Mouse (Mus musculus): ENCODE results near the gene Agbl2. TPM values are rescaled to one million over a fixed set of nuclear protein-coding genes. Genes with fewer than 3 reads are reported as not detected.

The Agbl2 gene
- polyA plus RNA-seq, 1 experiment from 2014 or later: 0.18 TPM

DNA sequence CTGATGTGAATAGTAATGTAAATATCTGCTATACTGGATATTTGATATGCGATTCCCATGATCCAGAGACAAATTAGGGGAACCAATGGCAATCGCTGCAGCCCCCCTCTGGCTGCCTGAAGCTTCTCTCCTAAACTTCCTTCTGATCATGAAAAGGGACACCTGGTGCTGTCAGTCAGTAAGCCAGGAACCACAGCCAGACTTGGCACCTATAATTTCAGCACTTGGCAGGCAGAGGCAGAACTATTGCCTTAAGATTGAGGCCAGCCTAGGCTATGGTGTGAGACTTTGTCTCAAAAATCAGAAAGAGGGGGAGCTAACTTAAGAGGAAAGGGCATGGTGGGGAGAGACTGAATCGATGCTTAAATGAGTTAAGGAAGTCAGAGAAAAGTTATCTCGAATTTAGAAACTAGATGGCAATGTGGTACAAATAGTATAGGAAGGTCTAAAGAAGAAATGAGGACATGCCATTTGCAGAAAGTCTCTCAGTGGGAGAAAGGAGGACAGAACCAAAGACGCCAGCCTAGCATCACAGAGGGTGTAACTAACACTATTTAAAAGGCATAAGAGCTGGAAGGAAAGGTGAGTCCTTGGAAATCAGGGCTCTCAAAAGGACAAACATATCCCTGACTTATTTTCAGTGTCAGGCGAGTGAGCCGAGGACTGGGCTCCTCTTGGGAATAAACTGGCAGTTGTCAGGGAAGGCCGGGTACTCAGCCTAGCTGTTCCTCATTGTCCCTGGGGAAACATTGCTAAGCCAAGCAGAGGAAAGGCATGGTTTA, 88.8 kb downstream of the Agbl2 start:
- Histone ChIP-seq H3K9ac (ENCODE audit: low read depth, low read length) (peak overlapping the region; percentile 42), H3K27me3 (replicated peaks; ENCODE audit: control insufficient read depth, insufficient read depth, low read length) (no peaks in the 10 kb centered on the region), H3K27ac (ENCODE audit: low read depth, low read length) (peak overlapping the region; percentile 81), H3K9me3 (ENCODE audit: control insufficient read depth, low read length) (no peaks in the 10 kb centered on the region), H3K4me2 (peak overlapping the region; percentile 53), H3K36me3 (ENCODE audit: control insufficient read depth, insufficient read depth, low read length) (no peaks in the 10 kb centered on the region; the same call in 1 of the 2 replicates), H3K4me3 (ENCODE audit: low read depth, low read length) (no peak overlapping the region), H3K4me1 (replicated peaks; ENCODE audit: control insufficient read depth, insufficient read depth, low read length) (peaks cover 34% of the 10 kb centered on the region)
- ATAC-seq (replicated peaks; ENCODE audit: low FRiP score): no peak
- DNase-seq (ENCODE audit: low spot score): no peak
- 74% methylated on average over 8 of the region's 8 CpGs for WGBS

GRCm38 (mm10) chr2:90874025-90874424, 91.5 kb downstream of the Agbl2 start:
- ATAC-seq (replicated peaks; ENCODE audit: low FRiP score) (no peak), DNase-seq (ENCODE audit: low spot score) (no peak)
- Histone ChIP-seq H3K4me1 (replicated peaks; ENCODE audit: control insufficient read depth, insufficient read depth, low read length) (peaks cover 25% of the 10 kb centered on the region), H3K27me3 (replicated peaks; ENCODE audit: control insufficient read depth, insufficient read depth, low read length) (no peaks in the 10 kb centered on the region), H3K9ac (ENCODE audit: low read depth, low read length) (no peak overlapping the region), H3K36me3 (ENCODE audit: control insufficient read depth, insufficient read depth, low read length) (no peaks in the 10 kb centered on the region), H3K27ac (ENCODE audit: low read depth, low read length) (no peak overlapping the region), H3K9me3 (ENCODE audit: control insufficient read depth, low read length) (no peaks in the 10 kb centered on the region), H3K4me3 (ENCODE audit: low read depth, low read length) (no peak overlapping the region), H3K4me2 (no peak overlapping the region)
- 93% methylated on average over 1 of the region's 1 CpGs for WGBS

DNA sequence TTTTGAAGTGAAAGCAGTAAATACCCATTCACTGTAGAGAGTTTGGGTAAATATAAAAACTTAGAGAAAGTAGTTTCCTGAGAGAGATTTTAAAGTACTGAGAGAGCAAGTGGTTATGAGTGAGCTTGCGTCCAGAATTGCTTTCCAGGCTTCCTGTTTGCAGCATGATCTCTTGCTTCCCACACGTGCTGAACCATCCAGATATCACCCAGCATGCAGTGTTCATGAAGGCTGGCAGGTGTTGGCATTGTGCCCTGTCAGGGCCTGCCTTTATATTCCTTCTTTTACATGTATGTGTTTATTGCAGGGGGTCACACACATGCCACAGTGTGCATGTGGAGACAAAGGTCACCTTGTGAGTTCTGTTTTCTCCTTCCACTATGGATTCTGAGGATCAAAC, 92.7 kb downstream of the Agbl2 start:
- Histone ChIP-seq H3K9me3 (ENCODE audit: control insufficient read depth, low read length) (no peaks in the 10 kb centered on the region), H3K36me3 (ENCODE audit: control insufficient read depth, insufficient read depth, low read length) (no peaks in the 10 kb centered on the region), H3K9ac (ENCODE audit: low read depth, low read length) (no peak overlapping the region), H3K27me3 (replicated peaks; ENCODE audit: control insufficient read depth, insufficient read depth, low read length) (no peaks in the 10 kb centered on the region; the same call in 1 of the 2 replicates), H3K4me1 (replicated peaks; ENCODE audit: control insufficient read depth, insufficient read depth, low read length) (peaks cover 20% of the 10 kb centered on the region), H3K4me2 (no peak overlapping the region), H3K4me3 (ENCODE audit: low read depth, low read length) (no peak overlapping the region), H3K27ac (ENCODE audit: low read depth, low read length) (no peak overlapping the region)
- DNase-seq (ENCODE audit: low spot score): no peak
- no peak for ATAC-seq (replicated peaks; ENCODE audit: low FRiP score)
- 50% methylated on average over 2 of the region's 2 CpGs for WGBS

DNA sequence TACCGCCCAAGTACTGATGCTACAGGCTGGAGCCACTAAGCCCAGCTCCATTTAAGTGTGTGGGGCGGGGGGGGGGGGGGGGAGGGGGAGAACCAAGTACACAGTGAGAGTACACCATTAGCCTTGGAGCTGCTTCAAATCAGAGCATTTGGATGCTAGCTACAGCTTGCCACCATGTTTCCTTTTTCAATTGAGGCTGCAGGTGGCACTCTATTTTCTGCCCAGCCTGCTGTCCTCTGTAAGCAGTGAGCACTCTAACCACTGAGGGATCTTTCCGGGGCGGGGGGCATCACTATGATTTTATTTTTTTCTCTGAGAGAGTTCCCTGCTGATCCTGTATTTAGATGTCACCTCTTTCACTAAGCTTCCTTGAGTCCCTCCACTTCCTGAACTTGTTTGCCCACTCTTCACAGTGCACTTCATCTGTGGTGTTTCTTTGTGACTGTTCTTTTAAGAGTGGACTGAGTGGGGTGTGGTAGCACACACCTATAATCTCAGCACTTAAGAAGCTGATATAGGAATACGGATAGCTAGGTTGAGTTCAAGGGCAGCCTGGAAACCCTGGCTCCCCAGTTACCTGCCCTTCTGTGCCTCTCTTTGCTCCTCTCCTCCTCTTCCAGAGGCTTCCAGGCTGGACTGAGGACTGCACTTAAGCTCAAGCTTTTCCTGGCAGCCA, 95.2 kb downstream of the Agbl2 start:
- no peaks in the 10 kb centered on the region for H3K9me3 ChIP-seq (ENCODE audit: control insufficient read depth, low read length)
- no peak overlapping the region for H3K4me2 ChIP-seq
- WGBS: 60% methylated on average over 4 of the region's 5 CpGs
- H3K36me3 ChIP-seq (ENCODE audit: control insufficient read depth, insufficient read depth, low read length): no peaks in the 10 kb centered on the region
- no peak overlapping the region for H3K9ac ChIP-seq (ENCODE audit: low read depth, low read length)
- peaks cover 7% of the 10 kb centered on the region; the same call in 1 of the 2 replicates for H3K4me1 ChIP-seq (replicated peaks; ENCODE audit: control insufficient read depth, insufficient read depth, low read length)
- ATAC-seq (replicated peaks; ENCODE audit: low FRiP score): no peak
- no peak overlapping the region for H3K27ac ChIP-seq (ENCODE audit: low read depth, low read length)
- no peak overlapping the region for H3K4me3 ChIP-seq (ENCODE audit: low read depth, low read length)
- H3K27me3 ChIP-seq (replicated peaks; ENCODE audit: control insufficient read depth, insufficient read depth, low read length): peaks cover 5% of the 10 kb centered on the region
- DNase-seq (ENCODE audit: low spot score): no peak

GRCm38 (mm10) chr2:90879419-90879818, 96.9 kb downstream of the Agbl2 start:
- no peak overlapping the region for H3K9ac ChIP-seq (ENCODE audit: low read depth, low read length)
- no peaks in the 10 kb centered on the region for H3K36me3 ChIP-seq (ENCODE audit: control insufficient read depth, insufficient read depth, low read length)
- H3K27me3 ChIP-seq (replicated peaks; ENCODE audit: control insufficient read depth, insufficient read depth, low read length): peaks cover 16% of the 10 kb centered on the region
- no peak overlapping the region for H3K4me2 ChIP-seq
- ATAC-seq (replicated peaks; ENCODE audit: low FRiP score) (no peak), DNase-seq (ENCODE audit: low spot score) (no peak)
- no peak overlapping the region for H3K4me3 ChIP-seq (ENCODE audit: low read depth, low read length)
- H3K9me3 ChIP-seq (ENCODE audit: control insufficient read depth, low read length): no peaks in the 10 kb centered on the region
- peaks cover 7% of the 10 kb centered on the region; the same call in 1 of the 2 replicates for H3K4me1 ChIP-seq (replicated peaks; ENCODE audit: control insufficient read depth, insufficient read depth, low read length)
- no peak overlapping the region for H3K27ac ChIP-seq (ENCODE audit: low read depth, low read length)

DNA sequence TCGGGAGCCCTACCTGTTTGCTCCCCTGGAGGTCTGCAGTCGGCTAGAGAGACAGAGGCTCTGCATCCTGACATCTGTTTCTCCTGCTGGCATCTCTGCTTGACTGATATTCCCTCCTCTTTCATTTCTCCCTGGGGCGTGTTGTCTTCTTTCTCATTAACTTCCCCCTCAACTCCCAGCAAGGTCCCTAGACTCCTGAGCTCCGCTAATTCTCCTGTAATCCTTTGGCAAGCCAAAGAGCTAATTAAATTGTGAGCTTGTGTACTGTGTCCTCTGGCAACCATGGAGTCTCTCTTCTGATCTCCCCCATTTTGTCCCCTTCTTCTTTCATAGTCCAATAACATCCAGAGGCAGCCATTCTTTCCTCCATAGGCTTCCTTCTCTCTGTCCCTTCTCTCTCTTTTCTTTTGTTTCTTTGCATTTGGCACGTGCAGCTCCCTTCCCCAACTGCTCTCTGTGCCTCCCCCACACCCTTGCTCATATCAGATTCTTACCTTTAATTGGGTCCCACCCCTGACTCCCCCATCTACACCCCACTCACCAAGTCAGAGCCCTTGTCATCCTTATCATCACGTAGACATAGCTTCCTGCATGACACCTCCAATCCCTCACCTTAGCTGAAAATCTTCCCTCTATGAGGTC, 97.7 kb downstream of the Agbl2 start:
- H3K36me3 ChIP-seq (ENCODE audit: control insufficient read depth, insufficient read depth, low read length): no peaks in the 10 kb centered on the region
- no peak overlapping the region for H3K4me2 ChIP-seq
- H3K9ac ChIP-seq (ENCODE audit: low read depth, low read length): no peak overlapping the region
- ATAC-seq (replicated peaks; ENCODE audit: low FRiP score) (no peak), DNase-seq (ENCODE audit: low spot score) (no peak)
- H3K4me3 ChIP-seq (ENCODE audit: low read depth, low read length): no peak overlapping the region
- peaks cover 24% of the 10 kb centered on the region for H3K27me3 ChIP-seq (replicated peaks; ENCODE audit: control insufficient read depth, insufficient read depth, low read length)
- 24% methylated on average over 6 of the region's 6 CpGs for whole genome bisulfite sequencing
- H3K27ac ChIP-seq (ENCODE audit: low read depth, low read length): no peak overlapping the region
- peaks cover 7% of the 10 kb centered on the region; the same call in 1 of the 2 replicates for H3K4me1 ChIP-seq (replicated peaks; ENCODE audit: control insufficient read depth, insufficient read depth, low read length)
- no peaks in the 10 kb centered on the region for H3K9me3 ChIP-seq (ENCODE audit: control insufficient read depth, low read length)

- H3K4me2 ChIP-seq: no peak overlapping the region
- no peak overlapping the region for H3K9ac ChIP-seq (ENCODE audit: low read depth, low read length)
- H3K4me3 ChIP-seq (ENCODE audit: low read depth, low read length): no peak overlapping the region
- H3K9me3 ChIP-seq (ENCODE audit: control insufficient read depth, low read length): no peaks in the 10 kb centered on the region
- H3K36me3 ChIP-seq (ENCODE audit: control insufficient read depth, insufficient read depth, low read length): no peaks in the 10 kb centered on the region
- ATAC-seq (replicated peaks; ENCODE audit: low FRiP score) (no peak), DNase-seq (ENCODE audit: low spot score) (no peak)
- 63% methylated on average over 2 of the region's 2 CpGs for WGBS
- no peak overlapping the region for H3K27ac ChIP-seq (ENCODE audit: low read depth, low read length)
- peaks cover 15% of the 10 kb centered on the region for H3K4me1 ChIP-seq (replicated peaks; ENCODE audit: control insufficient read depth, insufficient read depth, low read length)
- peaks cover 40% of the 10 kb centered on the region for H3K27me3 ChIP-seq (replicated peaks; ENCODE audit: control insufficient read depth, insufficient read depth, low read length)
Observed at GRCm38 (mm10) chr2:90881824-90882223, 99.3 kb downstream of the Agbl2 start.
